In genomic region chr3:152488964-152489363, GRCm38 (mm10) we compare ENCODE assay signal across 32 mouse cellular contexts.
DNase-seq lines count a peak whose midpoint lies in the region; ATAC-seq and TF ChIP-seq lines count a peak whose summit lies in the region.
"Had no signal": no experiment of that assay in that cellular context is flagged by ENCODE, and none has a peak within 500 bp of the region (broad histone marks: within the 10 kb centered on the region; RNA-seq: fewer than 3 reads in every experiment).

No protein-coding gene starts in this region.

- no peaks in the 10 kb centered on the region for H3K27me3 ChIP-seq in kidney, postnatal 0 days (ENCODE audit: insufficient read depth, low read length)
- H3K27me3 ChIP-seq: embryonic facial prominence, embryonic 13.5 days; forebrain, embryonic 12.5 days; Patski had no signal

- TF ChIP-seq CTCF in kidney, postnatal 0 days (IDR thresholded peaks at IDR 0.05; ENCODE audit: low read depth), result no peak

- DNase-seq in heart, adult 11 months, result peak; percentile 55
- no peak for DNase-seq in heart, adult 9 months (ENCODE audit: low spot score in 2 of 2)
- no peak for DNase-seq in kidney, postnatal 0 days (ENCODE audit: low spot score)
- no peak for DNase-seq in kidney, postnatal 36 days
- peak; percentile 14 for DNase-seq in Muller cell, postnatal 12 days (ENCODE audit: inconsistent ontology term)
- DNase-seq in adrenal gland, postnatal 4 days (ENCODE audit: low spot score in 2 of 2), result no peak
- DNase-seq: adrenal gland, postnatal 10 days; adrenal gland, postnatal 36 days; B cell, adult 2 months; cerebellum, adult 11-12 months; cerebellum, adult 8-10 months; cerebellum, postnatal 10 days; cerebellum, postnatal 36 days; embryo, embryonic 11 days; gastrocnemius, postnatal 10 days; gastrocnemius, postnatal 36 days; heart, postnatal 10 days; heart, postnatal 4 days; kidney, adult 18-20 months had no signal

- H3K4me1 ChIP-seq in kidney, postnatal 0 days (replicated peaks; ENCODE audit: insufficient read depth, low read length), result peaks cover 4% of the 10 kb centered on the region; the same call in 1 of the 2 replicates

- no peaks in the 10 kb centered on the region for H3K36me3 ChIP-seq in kidney, postnatal 0 days (ENCODE audit: insufficient read depth, low read length)
- H3K36me3 ChIP-seq: embryonic facial prominence, embryonic 10.5 days; embryonic facial prominence, embryonic 13.5 days; forebrain, embryonic 12.5 days; heart, embryonic 10.5 days; heart, embryonic 13.5 days had no signal

- 78% methylated on average over 4 of the region's 4 CpGs for WGBS in kidney, postnatal 0 days

- H3K9me3 ChIP-seq in kidney, postnatal 0 days (replicated peaks; ENCODE audit: low read length), result no peaks in the 10 kb centered on the region
- H3K9me3 ChIP-seq: embryonic facial prominence, embryonic 13.5 days; forebrain, embryonic 12.5 days; heart, embryonic 10.5 days; heart, embryonic 13.5 days had no signal

- no peak overlapping the region for H3K27ac ChIP-seq in kidney, postnatal 0 days
- H3K27ac ChIP-seq: embryonic facial prominence, embryonic 10.5 days; embryonic facial prominence, embryonic 13.5 days; forebrain, embryonic 12.5 days; heart, embryonic 10.5 days; heart, embryonic 13.5 days; hindbrain, embryonic 14.5 days; hindbrain, postnatal 0 days had no signal

- H3K9ac ChIP-seq in kidney, postnatal 0 days (ENCODE audit: low read depth, low read length), result no peak overlapping the region
- H3K9ac ChIP-seq: embryonic facial prominence, embryonic 13.5 days; heart, embryonic 13.5 days; hindbrain, embryonic 14.5 days had no signal

- H3K4me2 ChIP-seq in kidney, postnatal 0 days (ENCODE audit: low read length), result no peak overlapping the region
- H3K4me2 ChIP-seq: embryonic facial prominence, embryonic 13.5 days; forebrain, embryonic 12.5 days; heart, embryonic 13.5 days; hindbrain, embryonic 14.5 days had no signal

- 0 out of 2 replicates have a peak, but pooled peaks have one; percentile 19 for ATAC-seq in kidney, postnatal 0 days (replicated peaks; ENCODE audit: low FRiP score, low read depth)
- ATAC-seq: CD4-positive, CD25-positive, alpha-beta regulatory T cell, adult 4 months; forebrain, embryonic 16.5 days; hindbrain, postnatal 0 days; inflammation-experienced regulatory T-cells, adult 6 months; intestine, embryonic 16.5 days; Patski had no signal

- no peak overlapping the region for H3K4me3 ChIP-seq in kidney, postnatal 0 days (replicated peaks; ENCODE audit: low read depth, low read length)
- H3K4me3 ChIP-seq: embryonic facial prominence, embryonic 10.5 days; embryonic facial prominence, embryonic 13.5 days; erythroblast, embryonic 14.5 days; forebrain, embryonic 12.5 days; heart, embryonic 10.5 days; heart, embryonic 13.5 days had no signal

Comparison
In these comparisons a context has a peak if more than half of its experiments do, and no peak if none do; other contexts are left out.
1. DNase-seq: peak in heart, adult 11 months (single experiment) and Muller cell, postnatal 12 days (single experiment); none in heart, adult 9 months (0 of 2), kidney, postnatal 0 days (single experiment), kidney, postnatal 36 days (0 of 2) and adrenal gland, postnatal 4 days (0 of 2).